Mouse (Mus musculus): Measurements from ENCODE around the gene Cav1. TPM values are rescaled to one million over a fixed set of nuclear protein-coding genes. Genes with fewer than 3 reads are reported as not detected.

Gene Cav1
- 178 and 201 TPM in 2 replicates for polyA plus RNA-seq (2015; fragmentation: Nextera tagmentation; extraction: Ambion mirVana)

DNA sequence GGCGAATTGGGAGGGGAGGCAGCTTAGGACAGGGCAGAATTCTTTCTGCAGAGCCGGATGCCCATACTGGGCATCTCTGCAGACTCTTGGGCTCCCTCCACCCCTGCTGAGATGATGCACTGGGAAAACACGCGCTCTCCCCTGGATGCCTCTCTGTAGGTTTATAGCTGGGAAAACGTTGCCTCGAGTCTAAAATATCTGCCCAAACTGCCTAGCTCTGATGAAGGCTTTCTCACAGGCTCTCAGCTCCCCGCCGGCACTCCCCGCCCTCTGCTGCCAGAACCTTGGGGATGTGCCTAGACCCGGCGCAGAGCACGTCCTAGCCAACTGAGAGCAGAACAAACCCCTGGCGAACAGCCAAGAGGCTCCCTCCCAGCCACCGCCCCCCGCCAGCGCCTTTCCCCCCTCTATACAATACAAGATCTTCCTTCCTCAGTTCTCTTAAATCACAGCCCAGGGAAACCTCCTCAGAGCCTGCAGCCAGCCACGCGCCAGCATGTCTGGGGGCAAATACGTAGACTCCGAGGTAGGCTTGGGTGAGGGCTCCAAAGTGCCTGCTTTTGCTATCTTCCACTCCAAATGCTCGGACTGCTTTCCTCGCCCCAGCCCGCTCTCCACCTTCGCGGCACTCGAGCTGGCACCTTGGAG lies at the start of gene Cav1:
Gene Cav1, plus strand, starts transcription at position 382 of the 648 bp plus-strand sequence.
- peak within 1 kb of the TSS; percentile 87 for H3K4me2 ChIP-seq (replicated peaks)
- no peaks in the 10 kb centered on the region for H3K9me3 ChIP-seq
- under 1% methylated on average over 26 of the region's 26 CpGs for WGBS
- peak within 1 kb of the TSS; percentile 84 for H3K27ac ChIP-seq
- peak within 1 kb of the TSS; percentile 52 for H3K9ac ChIP-seq
- H3K4me3 ChIP-seq (replicated peaks), result peak within 1 kb of the TSS; percentile 47
- H3K36me3 ChIP-seq, result no peaks in the 10 kb centered on the region
- peak; percentile 87 for ATAC-seq
- peaks cover 10% of the 10 kb centered on the region for H3K27me3 ChIP-seq (replicated peaks)
- H3K4me1 ChIP-seq (replicated peaks), result peaks cover 16% of the 10 kb centered on the region

DNA sequence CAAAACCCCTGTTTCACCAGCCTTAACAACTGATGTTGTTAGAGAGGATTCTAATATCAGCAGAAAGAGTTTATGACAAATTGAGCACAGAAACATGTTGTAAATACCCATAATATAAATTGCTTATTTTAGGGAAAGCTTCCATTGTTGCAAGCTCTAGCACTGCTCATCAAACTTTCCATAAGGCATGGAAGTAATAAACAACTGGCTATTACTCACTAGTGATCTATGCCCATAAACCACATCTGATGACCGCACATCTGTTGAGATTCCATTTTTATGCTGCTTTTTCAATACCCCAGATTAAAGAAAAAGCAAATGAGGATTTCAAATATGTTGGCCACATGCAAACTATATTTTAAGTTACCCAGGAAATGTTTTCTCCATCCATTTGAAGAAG lies 48.0 kb upstream of the Cav1 start:
- Histone ChIP-seq H3K4me2 (replicated peaks) (no peak overlapping the region), H3K36me3 (no peaks in the 10 kb centered on the region), H3K9me3 (no peaks in the 10 kb centered on the region), H3K4me3 (replicated peaks) (no peak overlapping the region), H3K4me1 (replicated peaks) (no peaks in the 10 kb centered on the region), H3K9ac (no peak overlapping the region), H3K27ac (no peak overlapping the region), H3K27me3 (replicated peaks) (no peaks in the 10 kb centered on the region)
- ATAC-seq, result no peak
- WGBS, result 71% methylated on average over 1 of the region's 1 CpGs

DNA sequence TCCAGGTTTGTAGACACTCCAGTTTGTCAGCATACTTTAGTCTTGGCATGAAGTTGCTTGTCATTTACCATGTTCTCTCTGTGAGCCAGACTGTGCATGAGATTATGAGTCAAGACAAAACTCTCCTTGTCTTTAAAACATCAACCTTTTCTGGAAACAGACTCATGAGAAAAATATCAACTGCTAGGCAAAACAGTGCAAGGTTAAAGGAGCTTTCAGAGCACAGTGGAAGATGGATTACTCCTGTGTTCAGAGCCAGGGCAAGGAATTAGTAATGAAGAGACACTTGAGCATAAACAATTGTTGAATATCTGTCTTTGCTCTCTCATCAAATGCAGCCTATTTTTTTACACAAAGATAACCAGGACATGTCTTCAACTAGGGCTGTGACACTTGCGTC lies 47.2 kb upstream of the Cav1 start:
- Histone ChIP-seq H3K4me3 (replicated peaks) (no peak overlapping the region), H3K9ac (no peak overlapping the region), H3K27ac (no peak overlapping the region), H3K4me2 (replicated peaks) (no peak overlapping the region), H3K9me3 (no peaks in the 10 kb centered on the region), H3K4me1 (replicated peaks) (no peaks in the 10 kb centered on the region), H3K36me3 (no peaks in the 10 kb centered on the region), H3K27me3 (replicated peaks) (no peaks in the 10 kb centered on the region)
- WGBS, result 90% methylated on average over 1 of the region's 1 CpGs
- ATAC-seq, result no peak

DNA sequence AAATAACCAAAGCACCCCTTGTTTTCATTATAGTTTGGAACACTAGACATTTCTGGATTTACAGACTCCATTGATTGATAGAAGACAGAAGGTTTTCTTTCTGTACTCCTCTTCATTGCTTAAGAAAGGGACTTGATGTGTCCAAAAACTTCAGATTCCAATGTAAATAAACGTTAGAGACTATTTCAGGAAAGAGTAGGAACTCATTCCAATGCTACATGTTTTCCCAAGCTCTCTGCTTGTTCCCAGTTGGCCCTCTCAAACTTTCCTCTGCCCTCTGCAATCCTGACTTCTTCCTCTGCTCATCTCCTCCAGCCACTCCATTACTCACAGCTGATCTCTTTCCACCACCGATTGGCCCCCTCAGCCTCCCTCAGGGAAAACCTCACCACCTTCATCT lies 43.3 kb upstream of the Cav1 start:
- Histone ChIP-seq H3K27ac (no peak overlapping the region), H3K4me2 (replicated peaks) (no peak overlapping the region), H3K9me3 (no peaks in the 10 kb centered on the region), H3K9ac (no peak overlapping the region), H3K36me3 (no peaks in the 10 kb centered on the region), H3K4me1 (replicated peaks) (peaks cover 3% of the 10 kb centered on the region; the same call in 1 of the 2 replicates), H3K27me3 (replicated peaks) (no peaks in the 10 kb centered on the region), H3K4me3 (replicated peaks) (no peak overlapping the region)
- WGBS, result 47% methylated on average over 2 of the region's 2 CpGs
- ATAC-seq, result no peak

DNA sequence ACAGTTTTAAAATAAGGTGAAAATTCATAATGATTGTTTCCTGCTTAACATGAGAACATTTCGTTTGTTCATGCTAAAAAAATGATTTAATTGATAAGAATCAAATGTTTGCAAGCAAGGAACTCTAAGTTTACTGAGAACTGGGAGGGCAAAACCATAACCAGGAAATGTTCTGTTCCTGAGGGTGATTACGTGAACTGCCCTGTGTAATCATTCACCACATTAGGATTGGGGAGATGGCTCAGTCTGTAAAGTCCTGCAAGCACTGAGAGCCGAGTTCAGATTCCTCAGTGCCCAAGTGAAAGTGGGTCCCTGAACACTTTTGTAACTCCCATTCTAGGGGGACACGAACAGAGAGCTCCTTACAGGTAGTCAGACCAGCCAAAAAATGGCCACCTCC lies 41.1 kb upstream of the Cav1 start:
- Histone ChIP-seq H3K27ac (no peak overlapping the region), H3K9me3 (no peaks in the 10 kb centered on the region), H3K4me2 (replicated peaks) (no peak overlapping the region), H3K9ac (no peak overlapping the region), H3K27me3 (replicated peaks) (no peaks in the 10 kb centered on the region), H3K36me3 (no peaks in the 10 kb centered on the region), H3K4me1 (replicated peaks) (peaks cover 3% of the 10 kb centered on the region; the same call in 1 of the 2 replicates), H3K4me3 (replicated peaks) (no peak overlapping the region)
- ATAC-seq, result no peak
- 63% methylated on average over 4 of the region's 4 CpGs for WGBS

DNA sequence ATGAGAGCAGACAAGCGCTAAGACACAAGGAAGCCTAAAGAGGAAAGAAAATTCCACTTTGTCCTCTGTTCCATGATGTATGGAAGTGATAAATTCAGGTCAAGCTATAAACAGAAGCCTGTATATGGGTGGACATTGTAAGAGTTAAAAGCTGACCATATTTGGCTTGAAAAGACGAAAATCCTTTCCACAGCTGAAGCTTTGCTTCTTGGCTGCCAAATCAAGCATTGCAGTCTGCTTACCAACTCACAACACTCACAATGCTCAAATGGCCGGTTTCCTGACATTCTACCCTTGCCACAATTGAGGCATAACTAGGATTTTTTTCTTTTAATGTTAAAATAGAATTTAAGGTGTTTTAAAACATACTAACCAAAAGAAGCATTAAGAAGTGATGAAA lies 39.7 kb upstream of the Cav1 start:
- Histone ChIP-seq H3K9ac (no peak overlapping the region), H3K4me3 (replicated peaks) (no peak overlapping the region), H3K36me3 (no peaks in the 10 kb centered on the region), H3K4me2 (replicated peaks) (no peak overlapping the region), H3K9me3 (no peaks in the 10 kb centered on the region), H3K4me1 (replicated peaks) (peaks cover 3% of the 10 kb centered on the region; the same call in 1 of the 2 replicates), H3K27ac (peak overlapping the region; percentile 48; the same call in 1 of the 2 replicates), H3K27me3 (replicated peaks) (no peaks in the 10 kb centered on the region)
- ATAC-seq, result no peak
- 52% methylated on average over 3 of the region's 3 CpGs for WGBS

DNA sequence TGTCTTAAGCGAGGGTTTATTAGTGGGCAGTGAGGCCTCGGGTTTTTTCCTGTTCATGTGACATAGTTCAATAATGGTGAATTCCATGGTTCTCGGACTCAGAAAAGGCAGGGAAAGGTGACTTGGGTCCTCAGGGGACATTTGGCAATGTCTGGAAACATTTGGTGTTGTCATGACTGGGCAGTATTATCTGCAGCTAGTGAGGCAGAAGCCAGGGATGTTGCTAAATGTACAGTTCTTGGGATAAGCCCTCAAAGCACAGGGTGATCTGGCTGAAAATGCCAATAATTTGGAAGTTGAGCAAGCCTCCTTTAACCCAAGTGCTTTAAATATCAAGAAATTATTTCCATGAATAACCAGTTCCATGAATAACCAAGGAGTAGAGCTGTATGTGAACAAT lies 27.8 kb upstream of the Cav1 start:
- Histone ChIP-seq H3K36me3 (no peaks in the 10 kb centered on the region), H3K9ac (no peak overlapping the region), H3K27ac (no peak overlapping the region), H3K9me3 (no peaks in the 10 kb centered on the region), H3K4me1 (replicated peaks) (0 out of 2 replicates have a peak, but pooled peaks cover 5% of the 10 kb centered on the region), H3K27me3 (replicated peaks) (no peaks in the 10 kb centered on the region), H3K4me3 (replicated peaks) (no peak overlapping the region), H3K4me2 (replicated peaks) (no peak overlapping the region)
- 93% methylated on average over 3 of the region's 3 CpGs for WGBS
- ATAC-seq, result no peak

DNA sequence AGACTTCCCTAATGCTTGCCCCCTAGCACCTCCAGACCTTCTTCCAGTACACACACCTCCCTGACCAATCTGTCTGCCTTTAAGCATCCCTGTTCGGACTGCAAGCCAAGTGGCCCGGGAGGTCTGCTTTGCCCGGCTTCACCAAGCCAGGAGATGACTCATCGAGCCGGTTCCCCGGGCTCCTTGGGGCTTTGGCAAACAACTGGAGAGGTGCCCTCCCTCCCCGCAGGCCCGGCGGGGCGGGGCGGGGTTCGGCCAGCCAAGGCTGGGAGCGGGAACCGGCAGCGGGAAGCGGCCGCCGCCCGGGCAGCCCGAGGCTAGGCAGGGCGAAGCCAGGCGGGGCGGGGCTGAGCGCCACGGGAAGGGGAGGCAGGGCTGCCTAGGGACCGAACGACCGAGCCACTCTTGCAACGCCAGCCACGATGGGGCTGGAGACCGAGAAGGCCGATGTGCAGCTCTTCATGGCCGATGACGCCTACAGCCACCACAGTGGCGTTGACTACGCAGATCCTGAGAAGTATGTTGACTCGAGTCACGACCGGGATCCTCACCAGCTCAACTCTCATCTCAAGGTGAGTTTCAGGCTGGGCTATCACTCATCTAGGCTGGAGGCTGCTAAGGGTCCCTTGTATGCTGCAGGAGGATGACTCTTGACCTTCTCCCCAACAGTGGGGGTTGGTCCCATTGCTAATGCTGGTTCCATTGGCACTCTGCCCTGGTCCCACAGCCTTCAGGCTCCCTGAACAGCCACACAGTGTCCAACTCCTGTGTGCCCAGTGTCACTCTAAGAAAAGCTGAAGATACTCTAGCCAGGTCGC lies 25.0 kb upstream of the Cav1 start, which contains the start of gene Cav2:
Gene Cav2, plus strand, starts transcription at position 247 of the 818 bp plus-strand sequence.
- 0 out of 2 replicates have a peak, but pooled peaks cover 5% of the 10 kb centered on the region for H3K4me1 ChIP-seq (replicated peaks)
- H3K9ac ChIP-seq, result peak within 1 kb of the TSS; percentile 56
- H3K36me3 ChIP-seq, result no peaks in the 10 kb centered on the region
- WGBS, result 1% methylated on average over 40 of the region's 40 CpGs
- H3K4me2 ChIP-seq (replicated peaks), result peak within 1 kb of the TSS; percentile 92
- peak within 1 kb of the TSS; percentile 65 for H3K27ac ChIP-seq
- peak within 1 kb of the TSS; percentile 53 for H3K4me3 ChIP-seq (replicated peaks)
- no peaks in the 10 kb centered on the region for H3K27me3 ChIP-seq (replicated peaks)
- peak; percentile 98 for ATAC-seq
- H3K9me3 ChIP-seq, result no peaks in the 10 kb centered on the region

DNA sequence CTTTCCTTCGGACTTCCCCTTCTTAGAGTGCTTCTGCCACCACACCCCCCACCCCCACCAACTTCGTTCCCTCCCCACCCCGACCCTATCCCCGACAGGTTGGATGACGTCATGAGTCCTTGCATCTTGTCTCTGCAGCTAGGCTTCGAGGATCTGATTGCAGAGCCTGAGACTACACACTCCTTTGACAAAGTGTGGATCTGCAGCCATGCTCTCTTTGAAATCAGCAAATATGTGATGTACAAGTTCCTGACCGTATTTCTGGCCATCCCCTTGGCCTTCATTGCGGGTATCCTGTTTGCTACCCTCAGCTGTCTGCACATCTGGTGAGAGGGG lies 24.4 kb upstream of the Cav1 start:
- Histone ChIP-seq H3K4me3 (replicated peaks) (peak overlapping the region; percentile 53), H3K4me1 (replicated peaks) (0 out of 2 replicates have a peak, but pooled peaks cover 5% of the 10 kb centered on the region), H3K36me3 (no peaks in the 10 kb centered on the region), H3K27ac (peak overlapping the region; percentile 65; the same call in 1 of the 2 replicates), H3K9me3 (no peaks in the 10 kb centered on the region), H3K4me2 (replicated peaks) (peak overlapping the region; percentile 92), H3K9ac (peak overlapping the region; percentile 56; the same call in 1 of the 2 replicates), H3K27me3 (replicated peaks) (no peaks in the 10 kb centered on the region)
- peak; percentile 52 for ATAC-seq
- 18% methylated on average over 8 of the region's 8 CpGs for WGBS

DNA sequence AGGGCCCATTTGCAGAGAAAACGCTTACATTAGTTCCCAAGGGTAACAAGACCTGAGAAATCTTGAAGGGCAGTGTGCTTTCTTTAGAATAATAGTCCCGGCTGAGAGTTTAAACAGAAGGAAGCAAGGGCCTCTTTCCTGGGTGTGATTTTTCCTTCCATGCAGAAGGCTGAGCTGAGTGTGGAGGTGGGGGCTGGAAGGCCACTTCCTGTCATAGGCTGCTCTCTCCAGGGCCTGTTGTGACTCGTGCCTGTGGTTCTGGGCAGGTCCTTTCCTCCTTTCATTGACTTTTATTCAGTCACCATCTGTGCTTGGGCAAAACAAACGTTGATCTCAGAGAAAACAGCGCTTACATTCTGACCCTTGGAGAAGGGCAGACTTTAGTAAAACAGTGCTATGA lies 24.0 kb upstream of the Cav1 start:
- Histone ChIP-seq H3K9ac (no peak overlapping the region), H3K4me1 (replicated peaks) (0 out of 2 replicates have a peak, but pooled peaks cover 5% of the 10 kb centered on the region), H3K27ac (no peak overlapping the region), H3K36me3 (no peaks in the 10 kb centered on the region), H3K27me3 (replicated peaks) (no peaks in the 10 kb centered on the region), H3K4me2 (replicated peaks) (peak overlapping the region; percentile 92), H3K4me3 (replicated peaks) (peak overlapping the region; percentile 53; the same call in 1 of the 2 replicates), H3K9me3 (no peaks in the 10 kb centered on the region)
- no peak for ATAC-seq
- 39% methylated on average over 5 of the region's 5 CpGs for WGBS

DNA sequence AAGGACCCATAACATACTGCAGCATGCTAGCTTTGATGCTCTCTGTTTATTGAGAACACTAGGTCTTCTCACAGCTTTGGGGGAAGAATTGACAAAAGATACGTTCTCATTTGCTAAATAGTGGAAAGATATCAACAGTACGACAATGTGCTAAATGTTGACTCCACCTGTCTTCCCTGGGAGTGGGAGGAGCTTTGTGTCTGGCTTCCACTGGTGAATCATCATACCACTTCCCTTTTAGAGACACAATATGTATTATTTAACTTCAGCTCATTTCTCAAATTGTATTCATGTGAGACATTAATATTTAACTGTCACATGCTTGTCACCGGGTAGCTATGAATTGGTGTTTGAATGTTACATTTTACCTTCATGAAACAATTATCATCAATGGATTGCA lies 22.3 kb upstream of the Cav1 start:
- Histone ChIP-seq H3K4me1 (replicated peaks) (0 out of 2 replicates have a peak, but pooled peaks cover 5% of the 10 kb centered on the region), H3K27ac (no peak overlapping the region), H3K4me2 (replicated peaks) (no peak overlapping the region), H3K9me3 (no peaks in the 10 kb centered on the region), H3K36me3 (no peaks in the 10 kb centered on the region), H3K27me3 (replicated peaks) (no peaks in the 10 kb centered on the region), H3K9ac (no peak overlapping the region), H3K4me3 (replicated peaks) (no peak overlapping the region)
- 77% methylated on average over 3 of the region's 3 CpGs for WGBS
- ATAC-seq, result no peak

DNA sequence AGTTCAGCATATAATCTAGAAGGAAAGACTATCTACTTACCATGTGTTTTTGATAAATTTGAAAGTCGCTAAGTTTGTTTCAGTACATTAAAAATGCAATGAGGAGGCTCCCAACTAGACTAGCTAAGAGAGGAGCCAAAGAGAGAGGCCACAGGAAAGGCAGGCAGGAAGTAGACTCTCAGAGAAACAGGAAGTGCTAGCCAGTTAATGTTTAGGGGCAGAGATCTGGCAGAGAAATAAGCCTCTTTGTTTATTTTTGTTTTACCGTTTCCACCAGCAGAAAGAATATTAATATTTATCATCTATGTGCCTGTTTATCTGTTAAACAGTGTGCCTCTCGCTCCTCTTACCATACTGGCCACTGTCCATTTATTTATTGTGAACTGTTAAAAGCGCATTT lies 19.8 kb upstream of the Cav1 start:
- Histone ChIP-seq H3K27ac (no peak overlapping the region), H3K9ac (no peak overlapping the region), H3K27me3 (replicated peaks) (no peaks in the 10 kb centered on the region), H3K9me3 (no peaks in the 10 kb centered on the region), H3K4me2 (replicated peaks) (no peak overlapping the region), H3K4me3 (replicated peaks) (no peak overlapping the region), H3K36me3 (no peaks in the 10 kb centered on the region), H3K4me1 (replicated peaks) (0 out of 2 replicates have a peak, but pooled peaks cover 4% of the 10 kb centered on the region)
- 60% methylated on average over 4 of the region's 4 CpGs for WGBS
- no peak for ATAC-seq
